Mouse (Mus musculus) testis, adult 2 months (tissue): ENCODE results near the gene Cd46.

Experiments used
- CTCF ChIP-seq: fragments of 200-500 bp; IDR thresholded peaks from 2 replicates; pipeline ENCODE4 v1.5.1; 2012; ENCODE audit warnings: low read depth, mild to moderate bottlenecking, inconsistent platforms, low read length, moderate library complexity; ENCODE audit not compliant: control insufficient read depth, insufficient read depth, insufficient replicate concordance
- POLR2A ChIP-seq: fragments of 200-500 bp; IDR thresholded peaks from 2 replicates; pipeline ENCODE4 v1.6.1; 2012; ENCODE audit warnings: low read depth, mild to moderate bottlenecking, inconsistent platforms, low read length, moderate library complexity; ENCODE audit not compliant: control insufficient read depth

- TF ChIP-seq CTCF (no peak), POLR2A (no peak)
Measured at GRCm38 (mm10) chr1:195018089-195018999, 73.7 kb downstream of the Cd46 start.
